Mouse (Mus musculus): ENCODE measurements around the gene Gm14399. TPM values are rescaled to one million over a fixed set of nuclear protein-coding genes. Genes with fewer than 3 reads are reported as not detected.

Gm14399 gene
- 9.1 TPM for polyA plus RNA-seq (2015; fragmentation: Illumina TruSeq; extraction: RNeasy Lipid Tissue Mini Kit (QIAGEN cat#74804); ENCODE audit: insufficient read depth, low replicate concordance)

DNA sequence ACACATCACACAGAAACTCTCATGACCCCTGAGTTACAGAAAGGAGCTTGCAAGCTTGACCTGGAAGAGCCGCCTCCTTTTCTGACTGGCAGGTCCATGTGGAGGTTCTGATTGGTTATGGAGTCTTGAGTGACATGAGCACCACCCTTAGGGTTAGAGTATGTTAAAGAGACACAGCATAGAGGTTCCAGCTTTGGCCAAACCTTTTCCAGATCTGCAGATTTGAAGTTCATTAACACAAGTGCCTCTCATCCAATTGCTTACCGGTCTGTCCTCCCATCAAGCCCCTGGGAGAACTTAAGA lies at the start of gene Gm14399:
Gene Gm14399, minus strand, starts transcription at position 20 of the 303 bp plus-strand sequence.

DNA sequence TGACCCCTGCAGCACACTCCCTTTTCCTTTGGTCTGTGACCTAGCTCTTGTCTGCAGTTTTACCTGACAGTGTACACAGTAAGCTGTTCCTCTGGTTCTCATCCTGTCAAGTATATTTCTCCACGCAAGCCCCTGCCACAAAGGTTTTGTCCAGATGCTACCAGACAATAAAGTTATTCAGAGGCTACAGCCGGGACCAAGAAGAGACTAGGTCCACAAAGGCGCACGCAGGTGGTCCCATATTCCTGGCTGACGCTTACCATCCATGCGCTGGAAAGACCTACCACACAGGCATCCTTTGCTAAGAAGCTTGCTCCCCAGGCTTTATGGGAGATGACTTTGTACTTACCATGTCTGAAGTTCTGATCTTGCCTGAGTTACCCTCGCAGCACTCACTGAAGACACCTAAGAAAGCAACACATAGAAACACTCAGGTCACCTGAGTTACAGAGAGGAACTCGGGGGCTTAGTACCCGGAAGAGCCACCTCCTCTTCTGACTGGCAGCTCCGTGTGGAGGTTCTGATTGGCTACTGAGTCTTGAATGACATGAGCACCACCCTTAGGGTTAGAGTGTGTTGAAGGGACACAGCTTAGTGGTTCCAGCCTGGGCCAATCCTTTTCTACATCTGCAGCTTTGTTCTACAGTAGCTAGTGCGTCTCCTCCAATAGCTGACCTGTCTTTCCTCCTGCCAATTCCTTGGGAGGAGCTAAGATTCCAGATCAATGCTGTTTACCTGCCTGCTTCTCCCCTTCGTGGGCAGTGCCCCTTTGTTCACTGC lies 33.8 kb upstream of the Gm14399 start, which contains the start of gene Gm14443:
Gene Gm14443, minus strand, starts transcription at position 471 of the 780 bp plus-strand sequence.

Other genes starting within 250 kb of the Gm14399 start
- not detected for gene Gm14444, start 131.8 kb downstream of the Gm14399 start, polyA plus RNA-seq (2015; fragmentation: Illumina TruSeq; extraction: RNeasy Lipid Tissue Mini Kit (QIAGEN cat#74804); ENCODE audit: insufficient read depth, low replicate concordance)
- not detected for gene Gm14393, start 74.2 kb downstream of the Gm14399 start, polyA plus RNA-seq (2015; fragmentation: Illumina TruSeq; extraction: RNeasy Lipid Tissue Mini Kit (QIAGEN cat#74804); ENCODE audit: insufficient read depth, low replicate concordance)
- gene Gm14443, start 33.9 kb upstream of the Gm14399 start, polyA plus RNA-seq (2015; fragmentation: Illumina TruSeq; extraction: RNeasy Lipid Tissue Mini Kit (QIAGEN cat#74804); ENCODE audit: insufficient read depth, low replicate concordance), result 0.81 TPM
- gene Gm14391, start 64.9 kb upstream of the Gm14399 start, polyA plus RNA-seq (2015; fragmentation: Illumina TruSeq; extraction: RNeasy Lipid Tissue Mini Kit (QIAGEN cat#74804); ENCODE audit: insufficient read depth, low replicate concordance), result 20.3 TPM
- gene Gm14440, start 133.1 kb upstream of the Gm14399 start, polyA plus RNA-seq (2015; fragmentation: Illumina TruSeq; extraction: RNeasy Lipid Tissue Mini Kit (QIAGEN cat#74804); ENCODE audit: insufficient read depth, low replicate concordance), result not detected
- 39.7 TPM for gene Gm4631, start 196.2 kb upstream of the Gm14399 start, polyA plus RNA-seq (2015; fragmentation: Illumina TruSeq; extraction: RNeasy Lipid Tissue Mini Kit (QIAGEN cat#74804); ENCODE audit: insufficient read depth, low replicate concordance)
- gene Zfp968, start 230.4 kb upstream of the Gm14399 start, polyA plus RNA-seq (2015; fragmentation: Illumina TruSeq; extraction: RNeasy Lipid Tissue Mini Kit (QIAGEN cat#74804); ENCODE audit: insufficient read depth, low replicate concordance), result 12.5 TPM